Mouse (Mus musculus) monocyte, adult 2 months (primary cell): ENCODE data around the gene H2al1c.
"Not testable (repeated sequence)": the region's sequence is repeated elsewhere in the genome, so short reads cannot be mapped to it uniquely, and the experiment has no call there.

Source experiments
- DNase-seq, 2 experiments: peaks; one replicate each; pipeline ENCODE4 v3.0.0; 2022; ENCODE audit warnings: low spot score in 2 of 2, low read depth in 1 of 2

Gene H2al1c

DNA sequence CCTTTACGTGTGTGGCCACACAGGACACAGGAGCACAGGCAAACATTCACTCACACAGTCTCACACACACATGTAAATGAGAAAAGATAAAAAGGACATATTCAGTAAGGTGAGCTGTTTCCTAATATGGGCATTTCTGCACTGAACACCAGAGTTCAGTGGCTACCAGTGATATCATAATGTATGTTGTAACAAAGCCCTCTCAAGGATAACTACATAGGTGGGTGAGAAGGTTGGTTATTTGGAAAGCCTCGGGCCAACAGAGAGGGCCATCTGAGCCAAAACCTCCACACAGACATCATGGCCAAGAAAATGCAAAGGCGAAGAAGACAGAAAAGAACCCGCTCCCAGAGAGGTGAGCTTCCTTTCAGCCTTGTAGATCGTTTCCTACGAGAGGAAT is at the start of gene H2al1c:
TSS of gene H2al1c (plus strand) at position 301 of the 400 bp plus-strand sequence.
- DNase-seq: not testable (repeated sequence)

DNA sequence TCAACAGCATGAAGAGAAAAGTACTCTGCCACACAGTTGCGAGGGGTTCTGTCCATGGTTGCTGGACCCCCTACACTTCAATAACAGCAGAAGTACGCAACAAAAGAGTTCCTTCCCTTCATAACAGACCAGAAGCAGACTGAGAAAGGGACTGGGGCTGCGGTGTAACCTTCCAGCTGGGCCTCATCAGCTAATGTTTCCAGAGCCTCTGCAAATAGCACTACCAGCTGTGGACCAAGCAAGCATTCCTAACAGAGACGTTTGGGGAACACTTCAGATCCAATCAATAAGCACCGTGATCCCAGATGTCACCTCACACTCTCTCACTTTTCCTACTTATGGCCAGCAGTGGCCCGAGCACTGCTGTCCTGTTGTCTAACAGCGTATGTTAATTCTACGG is 40.5 kb upstream of the H2al1c start:
- DNase-seq: no peak

DNA sequence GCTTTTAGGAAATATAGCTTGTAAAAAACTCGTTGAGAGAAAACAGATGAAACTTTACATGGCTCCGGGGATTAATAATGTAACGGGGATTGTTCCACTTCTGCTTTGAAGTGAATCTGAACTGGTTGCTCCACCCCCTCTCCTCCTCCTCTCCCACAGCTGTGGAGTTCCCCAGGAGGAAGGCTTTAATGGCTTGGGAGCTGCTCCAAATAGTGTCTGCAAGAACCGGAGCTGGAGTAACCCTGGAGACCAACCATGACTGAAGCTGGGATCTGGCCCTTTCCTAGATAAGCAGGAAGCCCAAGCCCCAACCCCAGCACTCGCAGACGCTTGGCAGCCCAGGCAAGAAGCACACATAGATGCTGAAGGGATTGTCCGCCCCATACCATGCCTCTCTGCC is 37.7 kb upstream of the H2al1c start:
- no peak for DNase-seq

DNA sequence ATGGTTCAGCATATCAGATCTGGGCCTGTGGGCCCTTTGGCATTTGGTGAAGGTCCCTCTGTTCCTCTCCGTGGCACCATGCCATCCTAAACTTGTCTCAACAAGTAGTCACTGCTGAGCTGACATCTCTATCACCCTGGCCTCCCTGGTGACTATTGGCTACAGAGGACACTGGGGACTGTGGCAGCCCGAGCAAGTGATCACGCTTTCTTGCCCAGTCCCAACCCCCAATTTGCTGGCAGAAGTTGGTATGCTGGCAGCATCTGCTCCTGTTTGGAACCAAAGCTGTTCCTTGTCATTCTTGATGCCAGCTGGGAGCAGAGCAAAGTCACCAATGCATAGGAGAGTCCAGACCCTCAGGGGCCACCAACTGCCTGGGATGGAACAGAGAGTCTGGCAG is 36.4 kb upstream of the H2al1c start:
- no peak for DNase-seq

DNA sequence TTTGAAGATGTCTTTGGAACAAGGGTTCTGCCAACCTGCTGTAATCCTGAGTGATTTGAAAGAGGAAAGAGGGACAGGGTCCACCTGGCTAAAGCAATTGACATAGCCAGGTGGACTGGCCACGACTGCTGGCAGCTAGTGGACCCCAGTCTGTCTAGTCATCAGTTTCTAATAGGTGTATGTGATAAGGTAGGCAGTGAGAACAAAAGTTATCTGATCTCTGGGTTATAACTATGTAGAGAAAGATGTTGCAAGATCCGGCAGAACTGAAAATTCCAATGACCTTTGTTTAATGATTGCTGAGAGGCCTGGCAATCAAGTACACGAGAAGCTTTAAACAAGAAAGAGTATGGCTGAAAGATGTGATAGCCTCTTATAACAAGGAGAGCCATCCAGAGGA is 32.3 kb upstream of the H2al1c start:
- no peak for DNase-seq

DNA sequence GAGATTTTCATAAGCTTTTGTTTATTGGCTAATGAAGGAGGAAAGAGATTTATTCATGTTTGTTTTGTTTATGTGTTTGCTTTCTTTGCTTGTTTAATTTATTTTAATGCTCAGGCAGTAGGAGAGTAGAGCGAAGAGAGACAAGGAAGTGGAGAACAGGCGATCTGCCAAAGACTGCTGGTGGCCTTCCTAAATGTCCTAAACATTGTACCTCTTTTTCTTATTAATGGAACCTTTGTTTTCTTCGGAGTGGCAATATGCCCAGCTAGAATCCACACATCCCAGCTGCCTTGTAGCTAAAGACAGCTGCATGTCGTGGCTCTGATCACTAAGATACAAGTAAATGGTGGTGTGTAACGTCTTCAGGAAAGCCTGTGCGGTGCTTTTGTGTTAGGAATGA is 28.4 kb upstream of the H2al1c start:
- no peak for DNase-seq

DNA sequence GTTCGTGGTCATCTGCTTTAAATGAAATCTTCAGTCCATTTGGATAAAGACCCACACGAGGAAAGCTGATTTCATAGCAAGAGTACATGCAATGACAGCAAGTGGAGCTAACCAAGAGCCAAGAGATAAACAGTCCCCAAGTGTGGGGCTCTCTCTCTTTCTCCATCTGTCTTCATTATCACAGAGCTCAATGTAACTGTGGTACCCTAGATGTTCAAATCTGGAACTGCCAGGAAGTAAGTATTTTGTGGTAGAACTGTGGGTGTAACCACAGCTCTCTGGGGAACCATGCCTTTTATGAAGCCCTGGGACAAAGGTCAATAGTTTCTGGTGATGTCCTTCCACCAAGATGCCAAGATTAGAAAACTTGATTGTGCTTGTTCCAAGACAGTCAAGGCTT is 24.7 kb upstream of the H2al1c start:
- DNase-seq: no peak

DNA sequence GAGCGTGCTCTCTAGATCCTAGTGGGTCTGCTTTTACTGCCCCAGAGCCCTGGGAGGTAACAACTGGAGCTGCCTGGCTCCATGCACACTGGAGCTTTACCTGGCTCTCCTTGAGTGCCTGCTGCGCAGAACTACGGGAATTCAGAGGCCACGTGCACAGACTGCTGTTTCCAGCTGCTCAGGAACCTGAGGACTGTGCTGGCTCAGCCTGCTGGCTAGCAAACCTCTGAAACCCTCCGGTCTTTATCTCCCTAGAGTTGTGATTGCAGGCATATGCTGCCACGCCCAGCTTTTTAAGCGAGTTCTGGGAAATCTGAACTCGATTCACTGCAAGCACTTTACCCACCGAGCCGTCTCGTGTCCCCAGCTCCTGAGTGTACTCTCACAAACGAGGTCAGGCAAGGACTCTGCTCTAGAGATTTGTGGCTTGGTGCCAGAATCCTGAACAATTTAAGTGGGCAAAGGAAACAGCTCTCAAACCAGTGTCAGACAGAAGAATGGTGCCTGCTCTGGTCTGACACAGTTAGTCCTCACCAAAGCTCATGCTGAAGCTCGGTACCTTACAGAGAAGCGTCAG is 17.1 kb upstream of the H2al1c start:
- no peak for DNase-seq

DNA sequence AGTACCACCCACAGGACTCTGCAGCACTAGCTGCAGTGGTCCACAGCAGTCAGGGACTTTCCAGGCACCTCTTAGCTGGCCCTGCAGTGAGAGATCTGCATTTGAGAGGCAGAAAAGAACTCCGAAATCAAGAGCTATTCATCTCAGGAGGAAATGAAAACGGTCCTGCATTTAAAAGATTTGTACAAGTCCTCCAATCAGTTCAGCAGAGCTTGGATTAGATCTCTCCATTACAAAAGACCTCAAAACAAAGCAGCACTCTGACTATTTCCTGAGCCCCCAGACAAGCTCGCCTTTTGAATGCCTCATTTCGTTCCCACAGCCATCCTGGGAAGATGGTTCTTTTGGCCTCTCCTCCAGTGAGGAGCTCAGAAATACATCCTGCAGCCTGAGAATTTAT is 16.2 kb upstream of the H2al1c start:
- no peak for DNase-seq

DNA sequence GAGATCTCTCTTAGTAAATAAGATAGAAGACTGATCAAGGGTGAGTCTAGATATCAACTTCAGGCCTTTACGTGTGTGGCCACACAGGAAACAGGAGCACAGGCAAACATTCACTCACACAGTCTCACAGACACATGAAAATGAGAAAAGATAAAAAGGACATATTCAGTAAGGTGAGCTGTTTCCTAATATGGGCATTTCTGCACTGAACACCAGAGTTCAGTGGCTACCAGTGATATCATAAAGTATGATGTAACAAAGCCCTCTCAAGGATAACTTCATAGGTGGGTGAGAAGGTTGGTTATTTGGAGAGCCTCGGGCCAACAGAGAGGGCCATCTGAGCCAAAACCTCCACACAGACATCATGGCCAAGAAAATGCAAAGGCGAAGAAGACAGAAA is 6.5 kb upstream of the H2al1c start, which contains the start of gene H2al1a:
TSS of gene H2al1a (plus strand) at position 301 of the 400 bp plus-strand sequence.
- DNase-seq: not testable (repeated sequence)

DNA sequence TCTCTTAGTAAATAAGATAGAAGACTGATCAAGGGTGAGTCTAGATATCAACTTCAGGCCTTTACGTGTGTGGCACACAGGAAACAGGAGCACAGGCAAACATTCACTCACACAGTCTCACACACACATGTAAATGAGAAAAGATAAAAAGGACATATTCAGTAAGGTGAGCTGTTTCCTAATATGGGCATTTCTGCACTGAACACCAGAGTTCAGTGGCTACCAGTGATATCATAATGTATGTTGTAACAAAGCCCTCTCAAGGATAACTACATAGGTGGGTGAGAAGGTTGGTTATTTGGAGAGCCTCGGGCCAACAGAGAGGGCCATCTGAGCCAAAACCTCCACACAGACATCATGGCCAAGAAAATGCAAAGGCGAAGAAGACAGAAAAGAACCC is 3.3 kb upstream of the H2al1c start, which contains the start of gene H2al1b:
TSS of gene H2al1b (plus strand) at position 301 of the 400 bp plus-strand sequence.
- DNase-seq: not testable (repeated sequence)

DNA sequence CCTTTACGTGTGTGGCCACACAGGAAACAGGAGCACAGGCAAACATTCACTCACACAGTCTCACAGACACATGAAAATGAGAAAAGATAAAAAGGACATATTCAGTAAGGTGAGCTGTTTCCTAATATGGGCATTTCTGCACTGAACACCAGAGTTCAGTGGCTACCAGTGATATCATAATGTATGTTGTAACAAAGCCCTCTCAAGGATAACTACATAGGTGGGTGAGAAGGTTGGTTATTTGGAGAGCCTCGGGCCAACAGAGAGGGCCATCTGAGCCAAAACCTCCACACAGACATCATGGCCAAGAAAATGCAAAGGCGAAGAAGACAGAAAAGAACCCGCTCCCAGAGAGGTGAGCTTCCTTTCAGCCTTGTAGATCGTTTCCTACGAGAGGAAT is 3.1 kb downstream of the H2al1c start, which contains the start of gene H2al1d:
TSS of gene H2al1d (plus strand) at position 301 of the 400 bp plus-strand sequence.
- DNase-seq: not testable (repeated sequence)

DNA sequence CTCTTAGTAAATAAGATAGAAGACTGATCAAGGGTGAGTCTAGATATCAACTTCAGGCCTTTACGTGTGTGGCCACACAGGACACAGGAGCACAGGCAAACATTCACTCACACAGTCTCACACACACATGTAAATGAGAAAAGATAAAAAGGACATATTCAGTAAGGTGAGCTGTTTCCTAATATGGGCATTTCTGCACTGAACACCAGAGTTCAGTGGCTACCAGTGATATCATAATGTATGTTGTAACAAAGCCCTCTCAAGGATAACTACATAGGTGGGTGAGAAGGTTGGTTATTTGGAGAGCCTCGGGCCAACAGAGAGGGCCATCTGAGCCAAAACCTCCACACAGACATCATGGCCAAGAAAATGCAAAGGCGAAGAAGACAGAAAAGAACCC is 6.2 kb downstream of the H2al1c start, which contains the start of gene H2al1e:
TSS of gene H2al1e (plus strand) at position 301 of the 400 bp plus-strand sequence.
- not testable (repeated sequence) for DNase-seq

DNA sequence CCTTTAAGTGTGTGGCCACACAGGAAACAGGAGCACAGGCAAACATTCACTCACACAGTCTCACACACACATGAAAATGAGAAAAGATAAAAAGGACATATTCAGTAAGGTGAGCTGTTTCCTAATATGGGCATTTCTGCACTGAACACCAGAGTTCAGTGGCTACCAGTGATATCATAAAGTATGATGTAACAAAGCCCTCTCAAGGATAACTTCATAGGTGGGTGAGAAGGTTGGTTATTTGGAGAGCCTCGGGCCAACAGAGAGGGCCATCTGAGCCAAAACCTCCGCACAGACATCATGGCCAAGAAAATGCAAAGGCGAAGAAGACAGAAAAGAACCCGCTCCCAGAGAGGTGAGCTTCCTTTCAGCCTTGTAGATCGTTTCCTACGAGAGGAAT is 9.4 kb downstream of the H2al1c start, which contains the start of gene H2al1f:
TSS of gene H2al1f (plus strand) at position 301 of the 400 bp plus-strand sequence.
- not testable (repeated sequence) for DNase-seq

DNA sequence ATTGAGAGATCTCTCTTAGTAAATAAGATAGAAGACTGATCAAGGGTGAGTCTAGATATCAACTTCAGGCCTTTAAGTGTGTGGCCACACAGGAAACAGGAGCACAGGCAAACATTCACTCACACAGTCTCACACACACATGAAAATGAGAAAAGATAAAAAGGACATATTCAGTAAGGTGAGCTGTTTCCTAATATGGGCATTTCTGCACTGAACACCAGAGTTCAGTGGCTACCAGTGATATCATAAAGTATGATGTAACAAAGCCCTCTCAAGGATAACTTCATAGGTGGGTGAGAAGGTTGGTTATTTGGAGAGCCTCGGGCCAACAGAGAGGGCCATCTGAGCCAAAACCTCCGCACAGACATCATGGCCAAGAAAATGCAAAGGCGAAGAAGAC is 12.5 kb downstream of the H2al1c start, which contains the start of gene H2al1g:
TSS of gene H2al1g (plus strand) at position 301 of the 400 bp plus-strand sequence.
- DNase-seq: not testable (repeated sequence)

DNA sequence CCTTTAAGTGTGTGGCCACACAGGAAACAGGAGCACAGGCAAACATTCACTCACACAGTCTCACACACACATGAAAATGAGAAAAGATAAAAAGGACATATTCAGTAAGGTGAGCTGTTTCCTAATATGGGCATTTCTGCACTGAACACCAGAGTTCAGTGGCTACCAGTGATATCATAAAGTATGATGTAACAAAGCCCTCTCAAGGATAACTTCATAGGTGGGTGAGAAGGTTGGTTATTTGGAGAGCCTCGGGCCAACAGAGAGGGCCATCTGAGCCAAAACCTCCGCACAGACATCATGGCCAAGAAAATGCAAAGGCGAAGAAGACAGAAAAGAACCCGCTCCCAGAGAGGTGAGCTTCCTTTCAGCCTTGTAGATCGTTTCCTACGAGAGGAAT is 15.7 kb downstream of the H2al1c start, which contains the start of gene H2al1h:
TSS of gene H2al1h (plus strand) at position 301 of the 400 bp plus-strand sequence.
- DNase-seq: not testable (repeated sequence)

DNA sequence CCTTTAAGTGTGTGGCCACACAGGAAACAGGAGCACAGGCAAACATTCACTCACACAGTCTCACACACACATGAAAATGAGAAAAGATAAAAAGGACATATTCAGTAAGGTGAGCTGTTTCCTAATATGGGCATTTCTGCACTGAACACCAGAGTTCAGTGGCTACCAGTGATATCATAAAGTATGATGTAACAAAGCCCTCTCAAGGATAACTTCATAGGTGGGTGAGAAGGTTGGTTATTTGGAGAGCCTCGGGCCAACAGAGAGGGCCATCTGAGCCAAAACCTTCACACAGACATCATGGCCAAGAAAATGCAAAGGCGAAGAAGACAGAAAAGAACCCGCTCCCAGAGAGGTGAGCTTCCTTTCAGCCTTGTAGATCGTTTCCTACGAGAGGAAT is 18.9 kb downstream of the H2al1c start, which contains the start of gene H2al1i:
TSS of gene H2al1i (plus strand) at position 301 of the 400 bp plus-strand sequence.
- not testable (repeated sequence) for DNase-seq

DNA sequence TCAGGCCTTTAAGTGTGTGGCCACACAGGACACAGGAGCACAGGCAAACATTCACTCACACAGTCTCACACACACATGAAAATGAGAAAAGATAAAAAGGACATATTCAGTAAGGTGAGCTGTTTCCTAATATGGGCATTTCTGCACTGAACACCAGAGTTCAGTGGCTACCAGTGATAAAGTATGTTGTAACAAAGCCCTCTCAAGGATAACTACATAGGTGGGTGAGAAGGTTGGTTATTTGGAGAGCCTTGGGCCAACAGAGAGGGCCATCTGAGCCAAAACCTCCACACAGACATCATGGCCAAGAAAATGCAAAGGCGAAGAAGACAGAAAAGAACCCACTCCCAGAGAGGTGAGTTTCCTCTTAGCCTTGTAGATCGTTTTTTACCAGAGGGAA is 22.1 kb downstream of the H2al1c start, which contains the start of gene H2al1j:
TSS of gene H2al1j (plus strand) at position 301 of the 400 bp plus-strand sequence.
- not testable (repeated sequence) for DNase-seq

DNA sequence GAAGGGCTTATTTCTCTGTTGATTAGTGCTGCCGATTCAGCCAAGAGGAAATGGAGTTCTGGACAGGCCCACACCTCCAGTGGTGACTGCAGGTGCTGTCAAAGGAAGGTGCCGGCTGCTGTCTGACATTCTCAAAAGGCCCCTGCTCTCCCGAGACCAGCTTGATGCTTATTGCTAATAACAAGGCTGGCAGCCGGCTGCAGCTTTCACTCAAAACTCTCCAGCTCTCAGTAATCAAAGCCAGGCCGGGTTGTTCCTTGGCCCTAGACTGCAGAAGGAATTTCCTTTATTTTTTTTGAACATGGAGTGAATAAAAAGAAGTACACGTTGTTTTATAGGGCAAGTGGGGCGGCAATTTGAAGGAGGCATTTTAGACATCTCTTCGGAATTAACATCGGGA is 40.3 kb downstream of the H2al1c start:
- no peak for DNase-seq

DNA sequence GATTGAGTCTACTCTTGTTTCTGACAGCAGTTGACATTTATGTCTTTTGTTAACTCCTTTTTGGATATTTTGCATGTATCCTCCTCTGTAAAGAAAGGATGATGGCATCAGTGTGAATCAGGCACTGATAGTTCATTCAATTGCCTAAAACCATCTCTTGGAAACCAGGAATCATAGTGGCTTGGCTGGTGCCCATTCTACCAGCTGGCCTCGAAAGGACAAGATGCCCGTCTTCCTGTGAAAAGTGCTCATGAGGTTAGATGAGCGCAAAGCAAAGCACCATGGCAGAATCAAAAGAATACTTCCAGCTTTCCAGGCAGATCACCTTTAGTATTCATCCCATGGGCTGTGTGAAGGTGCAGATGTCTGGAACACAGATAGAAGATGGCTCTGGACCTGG is 41.3 kb downstream of the H2al1c start:
- DNase-seq: no peak
